Mouse (Mus musculus) right cerebral cortex, postnatal 4 days (tissue): Measurements from ENCODE around the gene 1600002K03Rik.
"Not testable (repeated sequence)": the region's sequence is repeated elsewhere in the genome, so short reads cannot be mapped to it uniquely, and the experiment has no call there.

Experiments
- DNase-seq: peaks from one replicate; pipeline ENCODE4 v3.0.0-alpha.2; 2022

Gene 1600002K03Rik

GRCm38 (mm10) chr10:80155277-80155676 is 17.5 kb upstream of the 1600002K03Rik start:
- DNase-seq: no peak

- DNase-seq: no peak
Measured at GRCm38 (mm10) chr10:80156002-80156751, 16.6 kb upstream of the 1600002K03Rik start.

GRCm38 (mm10) chr10:80156752-80157053 is 16.0 kb upstream of the 1600002K03Rik start:
- DNase-seq: no peak

- no peak for DNase-seq
Measured at GRCm38 (mm10) chr10:80157141-80157929, 15.4 kb upstream of the 1600002K03Rik start.

GRCm38 (mm10) chr10:80158307-80158986 is 14.3 kb upstream of the 1600002K03Rik start:
- no peak for DNase-seq

GRCm38 (mm10) chr10:80159021-80159560 is 13.7 kb upstream of the 1600002K03Rik start:
- peak; percentile 68 for DNase-seq

GRCm38 (mm10) chr10:80159561-80160454 is 12.9 kb upstream of the 1600002K03Rik start:
- DNase-seq: peak; percentile 99

GRCm38 (mm10) chr10:80160455-80161371 is 12.0 kb upstream of the 1600002K03Rik start:
- DNase-seq: peak; percentile 64

GRCm38 (mm10) chr10:80161522-80162242 is 11.1 kb upstream of the 1600002K03Rik start:
- DNase-seq: no peak

- DNase-seq: no peak
Measured at GRCm38 (mm10) chr10:80162243-80162608, 10.5 kb upstream of the 1600002K03Rik start.

GRCm38 (mm10) chr10:80162716-80163299 is 9.9 kb upstream of the 1600002K03Rik start:
- DNase-seq: no peak

GRCm38 (mm10) chr10:80163721-80164120 is 9.0 kb upstream of the 1600002K03Rik start:
- DNase-seq: no peak

GRCm38 (mm10) chr10:80164161-80164997 is 8.4 kb upstream of the 1600002K03Rik start:
- DNase-seq: peak; percentile 53

GRCm38 (mm10) chr10:80164998-80165344 is 7.8 kb upstream of the 1600002K03Rik start:
- peak; percentile 94 for DNase-seq

GRCm38 (mm10) chr10:80165392-80166128 is 7.2 kb upstream of the 1600002K03Rik start, which contains the start of gene Cirbp:
Cirbp (plus strand) TSS chr10:80165985.
- no peak for DNase-seq

- DNase-seq: not testable (repeated sequence)
Measured at GRCm38 (mm10) chr10:80166136-80166535, 6.6 kb upstream of the 1600002K03Rik start.

GRCm38 (mm10) chr10:80167460-80168037 is 5.2 kb upstream of the 1600002K03Rik start:
- DNase-seq: peak; percentile 98
